34 mouse cellular contexts compared by ENCODE assay signal in the genomic region with DNA sequence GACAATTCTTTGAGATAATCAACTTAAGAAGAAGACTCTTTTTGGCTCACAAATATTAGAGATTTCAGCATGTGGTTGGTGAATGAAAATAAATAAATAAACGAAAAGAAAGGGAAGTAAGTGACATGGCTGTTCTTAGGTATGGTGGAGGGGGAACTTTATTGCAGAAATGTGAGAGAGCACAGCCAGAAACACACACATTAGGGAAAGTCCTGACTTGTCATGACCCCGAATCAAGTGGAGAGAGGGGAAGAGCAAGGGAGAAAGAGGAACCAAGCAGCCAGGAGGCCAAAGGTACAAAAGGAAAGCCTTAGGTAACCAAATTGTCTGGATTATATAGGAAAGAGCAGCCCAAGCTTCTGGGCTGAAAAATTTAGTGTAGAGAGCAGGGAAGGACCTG.
"Had no signal": no experiment of that assay in that cellular context is flagged by ENCODE, and none has a peak within 500 bp of the region (broad histone marks: within the 10 kb centered on the region; RNA-seq: fewer than 3 reads in every experiment).

No protein-coding gene starts in this region.

- H3K27ac ChIP-seq: heart, embryonic 13.5 days; heart, embryonic 15.5 days; hindbrain, embryonic 10.5 days; hindbrain, embryonic 12.5 days; hindbrain, embryonic 13.5 days; hindbrain, embryonic 14.5 days; hindbrain, embryonic 15.5 days; hindbrain, postnatal 0 days; intestine, embryonic 15.5 days; kidney, embryonic 15.5 days; kidney, postnatal 0 days; layer of hippocampus, adult 2 months; left cerebral cortex, adult 2 months had no signal

- H3K4me1 ChIP-seq: heart, embryonic 13.5 days; heart, embryonic 15.5 days; hindbrain, embryonic 12.5 days; hindbrain, embryonic 13.5 days; hindbrain, embryonic 15.5 days; intestine, embryonic 15.5 days; kidney, embryonic 15.5 days had no signal

- H3K9me3 ChIP-seq: heart, embryonic 13.5 days; heart, embryonic 15.5 days; hindbrain, embryonic 10.5 days; hindbrain, embryonic 12.5 days; hindbrain, embryonic 13.5 days; hindbrain, embryonic 15.5 days; intestine, embryonic 15.5 days; kidney, embryonic 15.5 days had no signal

- ATAC-seq: hindbrain, embryonic 16.5 days; hindbrain, postnatal 0 days; inflammation-experienced regulatory T-cells, adult 6 months; intestine, embryonic 15.5 days; intestine, embryonic 16.5 days; intestine, postnatal 0 days had no signal

- H3K36me3 ChIP-seq: heart, embryonic 13.5 days; heart, embryonic 15.5 days; hindbrain, embryonic 10.5 days; hindbrain, embryonic 12.5 days; hindbrain, embryonic 13.5 days; hindbrain, embryonic 15.5 days; intestine, embryonic 15.5 days; kidney, embryonic 15.5 days had no signal

- H3K4me3 ChIP-seq: heart, embryonic 13.5 days; heart, embryonic 15.5 days; hindbrain, embryonic 10.5 days; hindbrain, embryonic 12.5 days; hindbrain, embryonic 13.5 days; hindbrain, embryonic 15.5 days; intestine, embryonic 15.5 days; kidney, embryonic 15.5 days; layer of hippocampus, adult 2 months; left cerebral cortex, adult 2 months had no signal

- DNase-seq: heart, postnatal 10 days; heart, postnatal 14 days; heart, postnatal 36 days; heart, postnatal 4 days; kidney, adult 11 months; kidney, adult 18-20 months; kidney, adult 2 months; kidney, adult 8-10 months; kidney, adult 9 months; kidney, postnatal 10 days; kidney, postnatal 14 days; kidney, postnatal 25 days; kidney, postnatal 36 days; kidney, postnatal 4 days; layer of hippocampus, adult 9-11 months; layer of hippocampus, postnatal 36 days had no signal

- H3K27me3 ChIP-seq: heart, embryonic 13.5 days; heart, embryonic 15.5 days; hindbrain, embryonic 12.5 days; hindbrain, embryonic 13.5 days; hindbrain, embryonic 15.5 days; intestine, embryonic 15.5 days; kidney, embryonic 15.5 days had no signal

- H3K9ac ChIP-seq: heart, embryonic 13.5 days; heart, embryonic 15.5 days; hindbrain, embryonic 12.5 days; hindbrain, embryonic 13.5 days; hindbrain, embryonic 14.5 days; hindbrain, embryonic 15.5 days; intestine, embryonic 15.5 days; kidney, embryonic 15.5 days had no signal

- H3K4me2 ChIP-seq: heart, embryonic 11.5 days; heart, embryonic 13.5 days; heart, embryonic 15.5 days; hindbrain, embryonic 12.5 days; hindbrain, embryonic 13.5 days; hindbrain, embryonic 14.5 days; hindbrain, embryonic 15.5 days; intestine, embryonic 15.5 days; kidney, embryonic 15.5 days had no signal
